Mouse (Mus musculus) small intestine, adult 2 months (tissue): Measurements from ENCODE around the gene Vmn2r13. TPM values are rescaled to one million over a fixed set of nuclear protein-coding genes. Genes with fewer than 3 reads are reported as not detected.
"Not testable (repeated sequence)": the region's sequence is repeated elsewhere in the genome, so short reads cannot be mapped to it uniquely, and the experiment has no call there.

Source experiments
- H3K27ac ChIP-seq: fragments of 200-500 bp; 2 replicates; pipeline ENCODE4 v1.5.1; 2012; ENCODE audit warnings: low read depth, low read length, control low read depth, inconsistent platforms; ENCODE audit not compliant: insufficient read depth
- H3K27me3 ChIP-seq: fragments of 200-500 bp; 2 replicates; pipeline ENCODE4 v1.6.1; 2012; ENCODE audit warnings: mild to moderate bottlenecking, moderate library complexity, low read length, inconsistent platforms; ENCODE audit not compliant: control insufficient read depth, insufficient read depth
- H3K36me3 ChIP-seq: fragments of 200-500 bp; 2 replicates; pipeline ENCODE4 v1.6.1; 2012; ENCODE audit warnings: mild to moderate bottlenecking, low read length, control low read depth, inconsistent platforms; ENCODE audit not compliant: control insufficient read depth, insufficient read depth
- H3K4me1 ChIP-seq: fragments of 200-500 bp; 2 replicates; pipeline ENCODE4 v1.6.1; 2012; ENCODE audit warnings: low read length, inconsistent platforms, mixed read lengths; ENCODE audit not compliant: control insufficient read depth, insufficient read depth, insufficient read length
- H3K4me3 ChIP-seq: fragments of 200-500 bp; 2 replicates; pipeline ENCODE4 v1.5.1; 2012; ENCODE audit warnings: low read depth, mild to moderate bottlenecking, control low read depth, inconsistent platforms, low read length, moderate library complexity
- CTCF ChIP-seq: fragments of 200-500 bp; IDR thresholded peaks from 2 replicates; pipeline ENCODE4 v1.5.1; 2012; ENCODE audit warnings: low read depth, mild to moderate bottlenecking, control low read depth, inconsistent platforms, low read length, moderate library complexity, mixed read lengths; ENCODE audit not compliant: insufficient replicate concordance, insufficient read length; ENCODE audit errors: extremely low read depth
- POLR2A ChIP-seq: fragments of 200-500 bp; IDR thresholded peaks from 2 replicates; pipeline ENCODE4 v1.6.1; 2012; ENCODE audit warnings: low read depth, mild to moderate bottlenecking, control low read depth, inconsistent platforms, low read length, moderate library complexity
- WGBS: fragments of 180-500 bp; shearing (Covaris S2); methylation state at CpG from one replicate; pipeline ENCODE4 v1.1.7; 2018; 5-methylcytosine and 5-hydroxymethylcytosine counted together
- polyA plus RNA-seq: library from polyadenylated mRNA; depleted of rRNA; stranded (reverse); fragments of >200 nt; gene quantifications from 2 replicates; pipeline ENCODE4 v1.2.3, GENCODE M21; 2012; rRNA removed

Gene Vmn2r13
- not detected in 2 replicates for polyA plus RNA-seq

- not testable (repeated sequence) for H3K27ac ChIP-seq, H3K4me3 ChIP-seq, H3K27me3 ChIP-seq, H3K36me3 ChIP-seq, H3K4me1 ChIP-seq
- 57% methylated on average over 2 of the region's 2 CpGs for WGBS
These were observed at the start of gene Vmn2r13 for GRCm38 (mm10) chr5:109192099-109192498. TSS of gene Vmn2r13 (minus strand) at chr5:109192199.

DNA sequence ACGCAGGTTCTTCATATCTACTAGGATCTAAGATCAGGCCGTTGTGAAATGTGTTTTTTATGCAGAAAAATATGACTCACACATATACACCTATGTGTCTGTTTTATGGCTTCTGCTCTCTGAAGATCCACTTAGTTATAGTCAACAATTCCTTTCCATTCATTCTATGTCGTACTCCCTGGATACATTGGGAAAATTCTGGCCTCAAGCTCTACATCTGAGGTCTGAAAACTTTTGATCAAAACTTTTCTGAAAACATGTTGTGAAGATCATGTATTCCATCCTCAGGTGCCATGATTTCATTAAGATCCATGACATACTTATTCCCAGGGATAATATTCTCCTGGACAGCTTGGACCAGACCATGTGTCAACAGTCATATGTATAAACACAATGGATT, 32.6 kb upstream of the Vmn2r13 start, which contains the start of gene Vmn2r14:
TSS of gene Vmn2r14 (minus strand) at position 101 of the 400 bp plus-strand sequence.
- 63% methylated on average over 3 of the region's 3 CpGs for WGBS
- no peak for TF ChIP-seq CTCF
- no peak for TF ChIP-seq POLR2A
- Histone ChIP-seq H3K27me3 (no peaks in the 10 kb centered on the region), H3K27ac (no peak within 1 kb of the TSS), H3K4me3 (no peak within 1 kb of the TSS), H3K4me1 (no peaks in the 10 kb centered on the region), H3K36me3 (no peaks in the 10 kb centered on the region)

- H3K27ac ChIP-seq, H3K4me1 ChIP-seq, H3K27me3 ChIP-seq, H3K36me3 ChIP-seq, H3K4me3 ChIP-seq: not testable (repeated sequence)
- 77% methylated on average over 4 of the region's 4 CpGs for WGBS
These were observed 25.1 kb downstream of the Vmn2r13 start for GRCm38 (mm10) chr5:109166851-109167250.

GRCm38 (mm10) chr5:109160121-109160520, 31.9 kb downstream of the Vmn2r13 start:
- no peaks in the 10 kb centered on the region for H3K27me3 ChIP-seq
- no peak for TF ChIP-seq POLR2A
- no peak for TF ChIP-seq CTCF
- no peak overlapping the region for H3K4me3 ChIP-seq
- 84% methylated on average over 5 of the region's 5 CpGs for WGBS
- no peak overlapping the region for H3K27ac ChIP-seq
- H3K36me3 ChIP-seq: no peaks in the 10 kb centered on the region
- H3K4me1 ChIP-seq: no peaks in the 10 kb centered on the region

DNA sequence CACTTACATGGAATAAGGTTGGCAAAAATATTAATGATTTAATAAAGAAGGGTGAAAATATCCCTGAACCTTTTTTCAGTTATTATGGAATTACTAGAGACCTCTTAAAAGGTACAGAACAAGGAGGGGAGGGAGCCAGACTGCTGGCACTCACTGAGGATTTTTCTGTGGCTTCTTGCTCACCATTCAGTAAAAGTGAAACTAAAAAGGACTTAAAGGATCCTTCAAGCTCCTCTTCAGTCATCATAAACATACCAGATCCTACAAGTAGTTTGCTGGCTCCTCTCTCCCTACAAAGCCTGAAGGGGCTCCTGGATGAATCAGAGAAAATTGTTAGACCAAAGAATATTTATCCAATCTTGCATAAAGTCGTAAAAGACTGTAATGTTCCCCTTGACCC, 32.4 kb downstream of the Vmn2r13 start:
- not testable (repeated sequence) for H3K4me1 ChIP-seq, H3K36me3 ChIP-seq, H3K4me3 ChIP-seq, H3K27me3 ChIP-seq, H3K27ac ChIP-seq
- 66% methylated on average over 1 of the region's 1 CpGs for WGBS

GRCm38 (mm10) chr5:109158488-109159485, 33.2 kb downstream of the Vmn2r13 start:
- not testable (repeated sequence) for H3K36me3 ChIP-seq, H3K27me3 ChIP-seq, H3K4me3 ChIP-seq, H3K27ac ChIP-seq, H3K4me1 ChIP-seq
- 74% methylated on average over 14 of the region's 14 CpGs for WGBS

DNA sequence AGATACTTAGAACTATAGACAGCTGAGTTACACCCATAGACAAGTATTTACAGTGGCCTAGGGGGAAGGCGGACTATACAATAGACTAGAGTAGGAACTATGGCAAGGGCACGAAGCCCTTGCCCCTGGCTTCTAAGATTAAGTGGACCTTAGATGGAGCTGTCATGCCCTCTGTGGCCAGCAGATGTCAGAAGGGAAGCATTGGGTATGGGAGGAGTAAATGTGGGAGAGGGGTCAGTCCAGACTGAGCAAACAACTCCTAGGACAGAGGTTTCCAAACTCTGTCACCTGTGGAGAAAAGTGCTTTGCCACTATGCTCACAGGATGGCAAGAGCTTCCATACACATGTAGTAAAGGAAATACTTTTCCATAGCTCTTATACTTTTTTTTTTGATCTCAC, 52.5 kb downstream of the Vmn2r13 start:
- no peak overlapping the region for H3K4me3 ChIP-seq
- no peak overlapping the region for H3K27ac ChIP-seq
- 70% methylated on average over 2 of the region's 2 CpGs for WGBS
- H3K4me1 ChIP-seq: no peaks in the 10 kb centered on the region
- no peaks in the 10 kb centered on the region for H3K27me3 ChIP-seq
- no peak for TF ChIP-seq CTCF
- TF ChIP-seq POLR2A: no peak
- H3K36me3 ChIP-seq: no peaks in the 10 kb centered on the region

GRCm38 (mm10) chr5:109136731-109137130, 55.3 kb downstream of the Vmn2r13 start:
- no peak for TF ChIP-seq CTCF
- TF ChIP-seq POLR2A: no peak
- Histone ChIP-seq H3K4me3 (no peak overlapping the region), H3K27me3 (no peaks in the 10 kb centered on the region), H3K4me1 (no peaks in the 10 kb centered on the region), H3K36me3 (no peaks in the 10 kb centered on the region), H3K27ac (no peak overlapping the region)
- 78% methylated on average over 2 of the region's 2 CpGs for WGBS

Other genes with a start within 250 kb of the Vmn2r13 start
- not detected in 2 replicates for gene Vmn2r10, start 185.7 kb downstream of the Vmn2r13 start, polyA plus RNA-seq
- not detected in 2 replicates for gene Vmn2r11, start 132.6 kb downstream of the Vmn2r13 start, polyA plus RNA-seq
- gene Vmn2r12, start 94.2 kb downstream of the Vmn2r13 start, polyA plus RNA-seq: not detected in 2 replicates
- gene Vmn2r14, start 32.5 kb upstream of the Vmn2r13 start, polyA plus RNA-seq: not detected in 2 replicates
- not detected in 2 replicates for gene Vmn2r15, start 105.4 kb upstream of the Vmn2r13 start, polyA plus RNA-seq
- gene Vmn2r16, start 138.0 kb upstream of the Vmn2r13 start, polyA plus RNA-seq: not detected in 2 replicates
- not detected in 2 replicates for gene Vmn2r17, start 227.5 kb upstream of the Vmn2r13 start, polyA plus RNA-seq